Mouse (Mus musculus): ENCODE results near the gene Stk40.
"Not testable (repeated sequence)": the region's sequence is repeated elsewhere in the genome, so short reads cannot be mapped to it uniquely, and the experiment has no call there.

Gene Stk40

GRCm38 (mm10) chr4:126103590-126104068, at the start of gene Stk40:
Gene Stk40, plus strand, starts transcription at chr4:126103957.
- peak; percentile 89 to 93 for DNase-seq (ENCODE audit: low read depth in 1 of 2, low spot score in 2 of 2)

GRCm38 (mm10) chr4:126057207-126058133, 46.3 kb upstream of the Stk40 start:
- no peak for DNase-seq (ENCODE audit: low read depth in 1 of 2, low spot score in 2 of 2)

DNA sequence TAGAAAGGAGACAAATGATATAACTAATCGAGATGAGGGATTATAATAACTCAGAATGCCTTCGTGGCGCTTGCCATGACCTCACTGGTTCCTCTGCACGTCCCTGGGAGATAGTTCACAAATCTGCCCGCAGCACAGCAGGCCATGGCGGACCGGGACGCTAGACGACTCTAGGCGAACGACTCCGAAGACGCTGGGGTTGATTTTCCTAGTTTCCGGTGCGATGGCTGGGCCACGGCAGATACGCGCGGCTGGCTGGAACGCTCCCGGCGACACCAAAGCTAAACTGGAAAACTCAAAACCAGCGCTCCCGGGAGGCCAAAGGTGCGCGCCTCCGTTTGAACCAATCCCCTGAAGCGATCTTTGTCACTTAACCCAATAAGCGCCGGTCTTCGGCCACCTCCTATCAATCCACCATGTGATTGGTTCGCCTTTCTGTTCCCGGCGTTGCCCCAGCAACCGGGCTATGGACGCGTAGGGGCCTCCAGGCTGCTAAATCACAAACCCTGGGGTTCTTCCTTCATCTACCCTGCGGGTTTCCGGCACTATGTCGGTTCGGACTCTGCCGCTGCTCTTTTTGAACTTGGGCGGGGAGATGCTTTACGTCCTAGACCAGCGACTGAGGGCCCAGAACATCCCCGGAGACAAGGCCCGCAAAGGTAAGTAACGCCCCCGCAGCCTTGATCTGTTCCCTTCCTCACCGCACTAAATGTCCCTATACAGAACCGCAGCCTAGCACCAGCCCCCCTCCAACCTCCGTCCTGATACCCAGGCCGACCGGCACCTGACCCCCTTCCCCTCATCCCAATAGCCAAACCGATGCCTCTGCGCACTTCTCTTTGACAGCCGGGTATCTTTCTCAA, 45.4 kb upstream of the Stk40 start, which contains the start of gene Oscp1:
Oscp1 (plus strand) TSS at position 432 of the 863 bp plus-strand sequence.
- peak; percentile 58 to 71 for DNase-seq (ENCODE audit: low read depth in 1 of 2, low spot score in 2 of 2)

- DNase-seq (ENCODE audit: low read depth in 1 of 2, low spot score in 2 of 2): no peak
Observed at GRCm38 (mm10) chr4:126058997-126059362, 44.8 kb upstream of the Stk40 start.

DNA sequence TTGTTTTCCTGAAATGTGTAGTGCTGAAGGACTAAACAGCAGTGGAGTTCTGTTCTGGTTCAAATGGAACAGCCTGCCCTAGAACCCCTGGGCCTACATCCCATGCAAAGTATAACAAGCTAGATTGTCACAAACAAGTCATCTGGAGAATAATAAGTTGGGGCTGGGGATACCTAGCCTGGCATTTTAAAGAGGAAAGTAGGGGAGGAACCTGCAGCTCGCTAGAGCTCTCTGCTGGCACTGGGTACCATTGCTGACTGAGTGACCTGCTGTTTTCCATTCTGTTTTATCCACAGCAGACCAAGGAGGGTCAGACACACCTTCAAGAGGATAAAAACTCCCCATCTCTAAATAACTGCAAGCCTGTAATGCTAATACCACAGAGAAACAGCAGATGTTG, 40.9 kb upstream of the Stk40 start:
- no peak for DNase-seq (ENCODE audit: low read depth in 1 of 2, low spot score in 2 of 2)

GRCm38 (mm10) chr4:126065241-126065640, 38.5 kb upstream of the Stk40 start:
- peak; percentile 13 to 17 for DNase-seq (ENCODE audit: low read depth in 1 of 2, low spot score in 2 of 2)

GRCm38 (mm10) chr4:126067401-126068077, 36.2 kb upstream of the Stk40 start:
- no peak for DNase-seq (ENCODE audit: low read depth in 1 of 2, low spot score in 2 of 2)

GRCm38 (mm10) chr4:126068842-126069241, 34.9 kb upstream of the Stk40 start:
- no peak for DNase-seq (ENCODE audit: low read depth in 1 of 2, low spot score in 2 of 2)

DNA sequence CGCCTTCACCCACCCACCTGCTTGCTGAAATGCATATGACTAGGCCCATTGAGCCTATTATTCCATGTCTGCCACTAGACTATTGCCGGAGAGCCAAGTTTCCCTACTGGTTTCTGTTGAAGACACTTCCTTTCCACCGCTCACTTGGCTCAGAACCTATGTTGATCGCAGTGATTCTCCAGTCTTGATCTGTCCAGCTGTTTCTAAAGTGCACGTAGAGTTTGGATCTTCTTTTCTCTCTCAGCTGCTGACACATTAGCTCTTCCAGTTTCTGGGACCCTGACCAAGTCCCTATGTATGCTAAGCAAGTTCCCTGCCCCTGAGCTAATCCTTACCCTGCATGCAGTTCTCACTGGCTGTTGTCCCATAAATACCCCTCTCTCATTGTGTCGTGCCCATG, 25.9 kb upstream of the Stk40 start:
- no peak for DNase-seq (ENCODE audit: low read depth in 1 of 2, low spot score in 2 of 2)

DNA sequence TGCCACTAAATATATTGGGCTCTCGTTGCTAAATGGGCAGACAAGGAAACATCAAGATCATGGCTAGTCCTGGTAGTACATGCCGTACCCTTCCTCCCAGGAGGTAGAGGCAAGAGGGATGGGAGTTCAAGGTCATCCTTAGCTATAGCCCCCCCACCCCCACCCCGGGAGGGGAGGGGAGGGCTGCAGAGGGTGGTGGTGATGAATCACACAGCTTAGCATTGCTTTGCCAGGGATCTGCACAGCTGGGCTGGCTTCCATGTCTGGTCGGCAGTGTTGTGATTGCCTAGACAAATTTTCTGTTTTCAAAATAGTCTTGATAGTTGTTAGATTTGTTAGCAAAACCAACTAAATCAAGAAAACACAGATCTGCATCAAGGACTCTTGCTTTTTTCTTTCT, 24.5 kb upstream of the Stk40 start:
- DNase-seq (ENCODE audit: low read depth in 1 of 2, low spot score in 2 of 2): no peak

DNA sequence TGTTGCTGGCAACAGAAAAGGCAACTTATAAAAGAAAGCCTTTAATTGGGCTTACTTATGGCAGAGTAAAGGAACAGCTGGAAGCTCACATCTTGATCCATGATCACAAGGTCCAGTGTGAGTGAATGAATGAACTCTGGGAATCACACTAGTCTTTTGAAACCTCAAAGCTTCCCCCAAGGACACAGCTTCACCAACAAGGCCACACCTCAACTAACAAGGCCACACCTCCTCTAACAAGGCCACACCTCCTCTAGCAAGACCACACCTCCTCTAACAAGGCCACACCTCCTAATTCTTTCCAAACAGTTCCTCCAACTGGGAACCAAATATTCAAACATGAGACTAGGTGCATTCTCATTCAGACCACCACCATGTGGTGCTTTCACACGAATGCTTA, 22.2 kb upstream of the Stk40 start:
- no peak for DNase-seq (ENCODE audit: low read depth in 1 of 2, low spot score in 2 of 2)

DNA sequence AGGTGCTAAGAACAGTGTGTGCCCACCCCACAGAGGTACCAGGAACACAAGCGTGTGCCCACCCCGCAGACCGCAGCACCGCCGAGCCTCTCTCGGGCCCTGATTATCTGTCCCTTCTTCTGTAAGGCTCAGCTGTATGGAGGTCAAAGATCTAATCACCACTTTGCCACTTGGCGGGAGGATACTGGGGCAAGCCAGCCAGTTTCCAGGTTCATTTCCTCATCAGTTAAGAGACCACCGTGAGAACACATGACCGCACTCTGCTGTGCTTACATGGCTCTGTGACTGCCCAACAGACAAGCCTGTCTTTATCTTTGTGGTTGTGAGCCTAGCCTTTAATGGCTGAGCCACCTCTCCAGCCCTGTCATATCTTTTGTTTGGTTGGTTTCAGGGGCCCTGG, 20.7 kb upstream of the Stk40 start:
- DNase-seq (ENCODE audit: low read depth in 1 of 2, low spot score in 2 of 2): no peak

GRCm38 (mm10) chr4:126084382-126084781, 19.4 kb upstream of the Stk40 start:
- DNase-seq (ENCODE audit: low read depth in 1 of 2, low spot score in 2 of 2): no peak

DNA sequence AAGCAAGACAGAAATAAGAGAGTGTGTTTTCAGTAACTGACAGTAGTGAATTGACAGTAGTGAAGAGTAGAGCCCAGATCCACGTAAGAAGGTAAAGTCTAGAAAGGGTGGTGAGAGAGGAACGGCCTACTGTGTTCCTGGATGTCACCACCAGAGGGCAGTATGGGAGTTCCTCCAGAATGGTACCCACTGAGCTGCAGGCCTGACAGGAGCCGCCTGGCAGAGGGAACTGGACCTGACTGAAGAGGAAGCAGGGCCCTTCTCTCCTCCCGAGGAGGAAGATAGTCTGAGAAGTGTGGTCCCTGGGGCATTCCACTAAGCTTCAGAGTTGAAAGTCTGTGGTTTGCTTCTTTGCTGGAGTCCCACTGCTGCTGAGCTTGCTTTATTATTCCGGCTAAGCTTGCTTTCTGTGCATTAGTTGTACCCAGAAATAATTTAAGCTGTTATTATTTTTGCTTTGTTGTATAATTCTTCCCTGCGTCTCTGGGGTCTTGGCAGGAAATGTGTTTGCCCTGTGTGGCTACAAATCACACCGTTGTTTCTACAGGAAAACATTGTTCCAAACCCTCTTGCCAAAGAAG, 17.7 kb upstream of the Stk40 start:
- DNase-seq (ENCODE audit: low read depth in 1 of 2, low spot score in 2 of 2): peak; percentile 61 to 75

GRCm38 (mm10) chr4:126090101-126090847, 13.5 kb upstream of the Stk40 start:
- DNase-seq (ENCODE audit: low read depth in 1 of 2, low spot score in 2 of 2): no peak

DNA sequence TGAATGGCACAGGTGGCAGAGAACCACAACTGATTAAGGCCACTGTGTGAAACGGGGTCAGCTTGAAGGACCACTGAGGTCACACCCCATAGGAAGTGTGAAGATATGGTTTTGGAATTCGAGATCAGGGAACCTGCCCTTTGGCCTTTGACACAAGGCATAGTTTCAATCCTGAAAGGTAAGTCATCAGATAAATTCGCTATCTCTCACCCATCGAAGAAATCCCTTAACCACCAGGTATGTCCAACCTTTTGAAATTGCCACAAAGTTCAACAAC, 13.0 kb upstream of the Stk40 start:
- DNase-seq (ENCODE audit: low read depth in 1 of 2, low spot score in 2 of 2): no peak

- no peak for DNase-seq (ENCODE audit: low read depth in 1 of 2, low spot score in 2 of 2)
Observed at GRCm38 (mm10) chr4:126091873-126092272, 11.9 kb upstream of the Stk40 start.

DNA sequence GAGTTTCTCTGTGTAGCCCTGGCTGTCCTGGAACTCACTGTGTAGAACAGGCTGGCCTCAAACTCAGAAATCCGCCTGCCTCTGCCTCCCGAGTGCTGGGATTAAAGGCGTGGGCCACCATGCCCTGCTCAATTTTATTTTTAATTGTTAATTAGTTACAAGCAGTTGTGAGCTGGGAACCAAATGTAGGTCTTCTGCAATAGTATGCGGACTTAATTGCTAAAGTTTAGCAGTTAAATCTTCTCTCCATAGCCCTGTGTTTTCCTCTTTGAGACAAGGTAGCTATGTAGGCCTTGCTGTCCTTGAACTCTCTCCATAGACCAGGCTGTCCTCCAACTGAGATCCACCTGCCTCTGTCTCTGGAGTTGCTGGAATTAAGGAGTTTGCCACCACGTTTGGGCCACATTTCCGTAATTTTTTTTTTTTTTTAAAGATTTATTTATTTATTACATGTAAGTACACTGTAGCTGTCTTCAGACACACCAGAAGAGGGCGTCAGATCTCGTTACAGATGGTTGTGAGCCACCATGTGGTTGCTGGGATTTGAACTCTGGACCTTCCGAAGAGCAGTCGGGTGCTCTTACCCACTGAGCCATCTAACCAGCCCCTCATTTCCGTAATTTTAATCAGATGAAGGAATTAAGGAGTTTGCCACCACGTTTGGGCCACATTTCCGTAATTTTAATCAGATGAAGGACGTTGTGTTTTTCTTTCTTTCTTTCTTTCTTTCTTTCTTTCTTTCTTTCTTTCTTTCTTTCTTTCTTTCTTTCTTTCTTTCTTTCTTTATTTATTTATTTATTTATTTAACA, 7.9 kb upstream of the Stk40 start:
- not testable (repeated sequence) for DNase-seq (ENCODE audit: low read depth in 1 of 2, low spot score in 2 of 2)

DNA sequence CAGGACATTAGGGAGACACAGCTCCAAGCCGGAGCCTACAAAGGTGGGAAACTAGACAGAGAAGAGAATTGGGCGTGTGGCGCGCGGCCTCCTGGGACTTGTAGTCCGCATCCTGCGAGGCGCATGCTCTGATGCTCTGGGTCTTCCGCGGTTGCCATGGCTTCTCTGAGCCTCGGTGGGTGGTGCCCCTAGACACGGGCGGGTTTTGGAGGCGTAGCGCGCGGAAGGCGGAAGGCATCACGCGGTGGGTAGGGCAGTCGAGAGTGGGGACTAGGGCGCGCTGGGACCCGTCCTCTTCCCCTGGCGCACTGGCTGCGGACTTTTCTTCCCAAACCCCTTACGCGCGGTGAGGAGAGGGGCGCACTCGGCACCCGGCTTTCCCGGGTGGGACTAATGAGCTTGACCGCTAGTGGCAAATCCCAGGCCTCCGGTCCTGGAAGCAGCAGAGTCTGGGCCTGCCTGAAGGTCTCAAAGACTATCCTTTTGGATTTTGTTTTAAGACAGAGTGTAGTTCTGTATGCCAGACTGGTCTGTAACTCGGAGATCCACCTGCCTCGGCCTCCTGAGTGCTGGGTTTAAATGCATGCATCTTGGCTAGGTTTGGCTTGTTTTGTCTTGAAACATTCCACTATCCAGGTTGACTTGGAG, 7.2 kb upstream of the Stk40 start, which contains the start of gene Lsm10:
Lsm10 (plus strand) TSS at position 160 of the 648 bp plus-strand sequence.
- DNase-seq (ENCODE audit: low read depth in 1 of 2, low spot score in 2 of 2): peak; percentile 83 to 89
